Mouse (Mus musculus) effector memory CD4-positive, alpha-beta T cell, adult 5 months (primary cell): Measurements from ENCODE around the gene Kif11. TPM values are rescaled to one million over a fixed set of nuclear protein-coding genes. Genes with fewer than 3 reads are reported as not detected.

Source experiments
- polyA plus RNA-seq: library from polyadenylated mRNA; unstranded; fragments of 100-300 nt; shearing (Covaris generic); gene quantifications from one replicate; pipeline ENCODE4 v1.2.1, GENCODE M21; 2017

Kif11 gene
- 1.4 TPM for polyA plus RNA-seq

GRCm38 (mm10) chr19:37375755-37376615 is at the start of gene Kif11:
Kif11 (plus strand) TSS chr19:37376403.

GRCm38 (mm10) chr19:37337752-37338151 is 38.5 kb upstream of the Kif11 start, which contains the start of gene Ide:
Ide (minus strand) TSS chr19:37337852.

GRCm38 (mm10) chr19:37434263-37434951 is 58.2 kb downstream of the Kif11 start, which contains the start of gene Hhex:
Hhex (plus strand) TSS chr19:37434810.

Other genes with a start within 250 kb of the Kif11 start
- gene March5, start 168.9 kb upstream of the Kif11 start, polyA plus RNA-seq = 116 TPM
- 0.84 TPM for gene Cpeb3, start 167.8 kb upstream of the Kif11 start, polyA plus RNA-seq
- gene Ide, start 38.6 kb upstream of the Kif11 start, polyA plus RNA-seq = 94.6 TPM
- not detected for gene Hhex, start 58.4 kb downstream of the Kif11 start, polyA plus RNA-seq
- gene Exoc6, start 174.0 kb downstream of the Kif11 start, polyA plus RNA-seq = 43.3 TPM